Mouse (Mus musculus): Measurements from ENCODE around the gene Tspan13.

DNA sequence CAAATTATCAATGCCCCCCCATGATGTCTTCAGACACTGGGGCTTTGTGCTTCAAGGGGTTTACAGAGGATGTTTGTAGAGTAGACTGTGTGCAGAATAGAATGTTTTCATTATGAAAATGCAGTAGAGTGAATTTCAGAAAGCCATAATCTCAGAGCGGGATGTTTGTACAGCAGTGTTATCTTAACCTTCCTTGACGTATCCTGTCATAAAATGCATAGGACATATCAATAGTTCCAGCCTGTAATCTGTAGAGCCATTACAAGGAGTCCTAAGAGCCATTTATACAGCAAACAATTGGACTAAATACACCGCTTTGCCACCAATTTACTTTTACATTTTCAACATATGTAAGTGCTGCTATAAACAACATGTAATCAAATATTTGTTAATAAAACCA lies 48.7 kb downstream of the Tspan13 start:
- TF ChIP-seq CTCF (IDR thresholded peaks at IDR 0.05; ENCODE audit: extremely low read depth, insufficient read depth, low read length) (no peak), POLR2A (IDR thresholded peaks at IDR 0.05; ENCODE audit: extremely low read depth, insufficient read depth, low read length) (no peak)
